Mouse (Mus musculus) brain, embryonic 14.5 days (tissue): ENCODE results near the gene Kctd18.

Experiments
- CTCF ChIP-seq: fragments of 200-500 bp; IDR thresholded peaks from 2 replicates; pipeline ENCODE4 v1.5.1; 2012; ENCODE audit warnings: inconsistent platforms, mild to moderate bottlenecking, moderate library complexity, borderline replicate concordance; ENCODE audit not compliant: insufficient read depth, insufficient read length; ENCODE audit errors: extremely low read depth
- POLR2A ChIP-seq: fragments of 200-500 bp; IDR thresholded peaks from 2 replicates; pipeline ENCODE4 v1.6.1; 2012; ENCODE audit warnings: mild to moderate bottlenecking, inconsistent platforms, borderline replicate concordance; ENCODE audit not compliant: poor library complexity, insufficient read depth, insufficient read length, severe bottlenecking; ENCODE audit errors: extremely low read depth

DNA sequence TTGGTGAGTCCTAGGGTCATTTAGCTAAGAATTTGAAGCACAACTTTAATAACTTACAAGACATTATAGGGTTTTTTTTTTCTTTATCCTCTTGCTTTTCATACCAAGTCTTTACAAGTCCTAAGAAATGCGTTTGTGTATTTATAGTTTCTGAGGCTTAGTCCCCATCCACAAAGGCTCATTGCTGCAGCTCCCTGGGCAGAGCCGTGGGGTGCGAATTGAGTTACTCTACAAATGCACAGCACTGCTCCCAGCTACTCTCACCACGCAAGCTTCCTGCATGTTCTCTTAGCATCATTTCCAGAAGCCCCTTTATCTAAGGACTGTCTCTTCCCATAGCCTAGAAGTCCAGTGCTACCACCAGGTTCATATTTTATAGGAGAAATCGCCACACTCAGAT lies 69.0 kb downstream of the Kctd18 start:
- TF ChIP-seq CTCF: no peak
- TF ChIP-seq POLR2A: no peak
